Mouse (Mus musculus) megakaryocyte, embryonic 14.5 days (primary cell): ENCODE results near the gene Gorab. TPM values are rescaled to one million over a fixed set of nuclear protein-coding genes. Genes with fewer than 3 reads are reported as not detected.

ENCODE experiments used
- H3K27me3 ChIP-seq: replicated peaks from 2 replicates; pipeline ENCODE3; 2012; ENCODE audit warnings: inconsistent platforms
- H3K36me3 ChIP-seq: replicated peaks from 2 replicates; pipeline ENCODE3; 2012; ENCODE audit warnings: low read length, inconsistent platforms, mixed read lengths
- H3K4me1 ChIP-seq: 2 replicates; pipeline ENCODE4 v1.6.1; 2012; ENCODE audit warnings: inconsistent platforms
- H3K4me3 ChIP-seq: replicated peaks from 2 replicates; pipeline ENCODE3; 2012; ENCODE audit warnings: moderate library complexity, mild to moderate bottlenecking, inconsistent platforms
- H3K9me3 ChIP-seq: 2 replicates; pipeline ENCODE4 v1.6.1; 2012; ENCODE audit warnings: inconsistent platforms
- FLI1 ChIP-seq: IDR thresholded peaks from 2 replicates; pipeline ENCODE4 v1.6.1; 2012; ENCODE audit warnings: low read length, inconsistent platforms, mixed read lengths
- GATA1 ChIP-seq: IDR thresholded peaks from 3 replicates; pipeline ENCODE4 v1.6.1; 2012; ENCODE audit warnings: mixed read lengths, low read length, inconsistent platforms, borderline replicate concordance
- polyA plus RNA-seq: library from polyadenylated mRNA; stranded (reverse); fragments of >175 nt; gene quantifications from 2 replicates; pipeline ENCODE4 v1.2.3, GENCODE M21; 2012; ENCODE audit warnings: low replicate concordance; ENCODE audit not compliant: insufficient read depth

The Gorab gene
- polyA plus RNA-seq, 1 experiment, result 0.26 TPM

DNA sequence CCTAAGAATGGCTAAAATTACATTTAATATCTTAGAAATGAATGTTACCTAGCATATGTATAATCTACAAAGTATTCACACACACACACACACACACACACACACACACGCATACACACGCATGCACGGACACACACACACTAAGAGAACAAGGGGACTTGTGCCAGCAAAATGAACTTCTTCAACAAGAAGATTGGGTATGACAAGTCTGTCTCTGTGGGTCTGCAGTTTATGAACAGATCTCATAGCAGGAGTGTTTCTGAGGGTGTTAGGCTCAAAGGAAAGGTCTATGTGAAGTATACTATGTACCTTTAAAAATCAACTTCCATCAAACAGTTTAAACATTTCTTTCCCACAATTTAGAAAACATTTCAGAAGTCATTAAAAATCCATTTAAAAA is 43.9 kb downstream of the Gorab start:
- no peaks in the 10 kb centered on the region for H3K36me3 ChIP-seq
- H3K9me3 ChIP-seq, result no peaks in the 10 kb centered on the region
- peaks cover 2% of the 10 kb centered on the region for H3K27me3 ChIP-seq
- no peak for TF ChIP-seq FLI1
- no peak for TF ChIP-seq GATA1
- H3K4me1 ChIP-seq, result 0 out of 2 replicates have a peak, but pooled peaks cover 3% of the 10 kb centered on the region
- no peak overlapping the region for H3K4me3 ChIP-seq

DNA sequence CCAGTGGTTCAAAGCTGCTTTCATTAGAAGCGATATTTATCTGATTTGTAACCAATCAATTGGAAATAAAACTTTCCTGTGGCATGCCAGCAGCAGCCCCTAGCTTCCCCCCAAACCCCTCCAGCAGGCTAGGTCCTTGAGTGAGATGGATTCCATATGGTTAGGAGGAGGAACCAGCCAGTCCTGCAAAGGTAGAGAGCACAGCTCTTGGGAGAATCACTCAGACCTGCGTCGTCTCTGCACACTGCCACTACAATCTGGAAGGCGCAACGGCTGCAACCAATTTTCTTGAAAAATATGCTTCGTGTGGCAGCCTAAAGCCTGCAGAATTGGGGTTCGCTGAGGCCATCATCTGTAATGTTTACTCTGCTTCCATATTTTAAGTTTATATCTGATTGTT is 45.3 kb downstream of the Gorab start:
- Histone ChIP-seq H3K4me1 (0 out of 2 replicates have a peak, but pooled peaks cover 3% of the 10 kb centered on the region), H3K9me3 (no peaks in the 10 kb centered on the region), H3K36me3 (no peaks in the 10 kb centered on the region), H3K27me3 (peaks cover 2% of the 10 kb centered on the region), H3K4me3 (no peak overlapping the region)
- TF ChIP-seq FLI1 (no peak), GATA1 (no peak)

DNA sequence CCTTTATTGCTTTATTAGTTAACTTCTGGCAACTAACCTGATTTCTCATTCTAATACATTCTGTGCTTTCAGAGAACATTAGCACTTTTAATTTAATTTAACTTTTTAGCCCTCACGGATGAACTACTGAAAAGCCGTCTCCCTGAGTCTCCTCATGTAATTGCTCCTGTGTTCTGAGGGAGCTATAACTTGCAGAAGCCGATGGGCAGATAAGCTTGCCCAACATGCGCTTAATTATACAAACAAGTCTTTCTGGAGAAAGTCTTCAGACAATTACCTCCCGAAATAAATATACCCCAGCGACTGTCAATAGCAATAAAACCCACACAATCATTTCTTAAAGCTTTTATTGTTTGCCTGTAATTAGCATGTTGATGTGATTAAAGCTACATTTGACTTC is 45.7 kb downstream of the Gorab start:
- H3K4me3 ChIP-seq, result no peak overlapping the region
- H3K27me3 ChIP-seq, result peaks cover 2% of the 10 kb centered on the region
- H3K4me1 ChIP-seq, result 0 out of 2 replicates have a peak, but pooled peaks cover 3% of the 10 kb centered on the region
- no peaks in the 10 kb centered on the region for H3K36me3 ChIP-seq
- TF ChIP-seq FLI1 (no peak), GATA1 (no peak)
- no peaks in the 10 kb centered on the region for H3K9me3 ChIP-seq

DNA sequence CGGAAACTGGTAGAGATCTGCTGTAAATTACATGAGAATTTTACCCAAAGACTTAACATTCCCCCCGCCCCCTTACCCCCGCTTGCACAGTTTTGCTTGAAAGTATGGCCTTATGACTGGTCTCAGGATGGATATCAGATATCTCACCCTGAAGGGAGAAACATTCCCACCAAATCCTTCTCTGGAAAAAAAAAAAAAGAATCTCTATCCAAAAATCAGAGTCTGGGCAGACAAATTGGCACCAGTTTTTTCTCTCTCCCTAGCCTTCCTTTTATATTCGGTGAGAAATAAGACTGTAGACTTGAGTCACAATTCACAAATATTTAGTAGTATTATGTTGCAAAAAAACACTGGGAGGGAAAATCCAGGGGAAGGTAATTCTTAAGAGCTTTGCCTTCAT is 47.3 kb downstream of the Gorab start:
- Histone ChIP-seq H3K4me3 (no peak overlapping the region), H3K36me3 (no peaks in the 10 kb centered on the region), H3K4me1 (no peaks in the 10 kb centered on the region), H3K27me3 (peaks cover 2% of the 10 kb centered on the region), H3K9me3 (no peaks in the 10 kb centered on the region)
- TF ChIP-seq GATA1 (no peak), FLI1 (no peak)

DNA sequence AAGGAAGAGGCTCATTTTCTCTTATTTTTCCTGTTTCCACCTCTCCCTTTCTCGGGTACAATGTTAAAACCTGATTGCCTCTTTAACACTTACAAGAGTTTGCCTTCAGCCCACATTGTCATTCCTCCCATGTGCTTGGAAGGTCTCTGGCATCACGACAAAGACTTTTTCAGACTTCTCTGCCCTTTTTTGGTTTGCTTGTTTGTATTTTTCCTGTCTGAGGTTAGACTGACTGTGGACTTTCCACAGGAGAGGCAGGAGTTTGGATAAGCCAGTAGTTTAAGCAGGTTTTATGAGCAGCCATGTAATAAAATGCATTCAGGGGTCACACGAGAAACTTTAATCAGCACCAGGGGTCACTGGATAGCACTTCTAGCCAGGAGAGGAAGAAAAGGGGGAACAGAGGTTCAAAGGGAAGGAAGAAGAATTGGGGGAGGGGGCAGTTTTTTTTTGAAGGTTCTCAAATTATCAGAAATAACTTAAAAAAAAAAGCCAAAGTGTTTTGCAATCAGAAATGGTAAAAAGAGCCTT is 47.8 kb downstream of the Gorab start:
- H3K27me3 ChIP-seq, result peaks cover 2% of the 10 kb centered on the region
- H3K36me3 ChIP-seq, result no peaks in the 10 kb centered on the region
- H3K4me1 ChIP-seq, result no peaks in the 10 kb centered on the region
- no peak overlapping the region for H3K4me3 ChIP-seq
- H3K9me3 ChIP-seq, result no peaks in the 10 kb centered on the region
- no peak for TF ChIP-seq FLI1
- TF ChIP-seq GATA1, result no peak

DNA sequence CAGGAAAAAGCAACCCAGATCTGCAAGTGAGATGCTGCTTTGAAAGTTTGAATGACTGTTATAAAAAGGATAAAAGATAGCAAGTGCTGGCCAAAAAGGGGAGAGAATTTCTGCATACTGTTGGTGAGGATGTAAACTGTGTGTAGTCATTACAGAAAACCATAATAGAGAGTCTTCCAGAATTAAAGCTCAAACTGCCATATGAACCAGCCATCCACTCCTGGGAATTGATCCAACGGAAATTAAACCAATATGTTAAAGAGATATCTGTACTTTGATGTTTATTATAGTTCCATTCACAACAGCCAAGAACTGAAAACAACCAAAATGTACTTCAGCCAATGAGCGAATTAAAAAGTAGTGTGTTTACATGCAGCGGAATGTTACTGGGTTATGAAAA is 52.5 kb downstream of the Gorab start:
- Histone ChIP-seq H3K27me3 (no peaks in the 10 kb centered on the region), H3K4me1 (no peaks in the 10 kb centered on the region), H3K36me3 (no peaks in the 10 kb centered on the region), H3K9me3 (no peaks in the 10 kb centered on the region), H3K4me3 (no peak overlapping the region)
- TF ChIP-seq FLI1 (no peak), GATA1 (no peak)

DNA sequence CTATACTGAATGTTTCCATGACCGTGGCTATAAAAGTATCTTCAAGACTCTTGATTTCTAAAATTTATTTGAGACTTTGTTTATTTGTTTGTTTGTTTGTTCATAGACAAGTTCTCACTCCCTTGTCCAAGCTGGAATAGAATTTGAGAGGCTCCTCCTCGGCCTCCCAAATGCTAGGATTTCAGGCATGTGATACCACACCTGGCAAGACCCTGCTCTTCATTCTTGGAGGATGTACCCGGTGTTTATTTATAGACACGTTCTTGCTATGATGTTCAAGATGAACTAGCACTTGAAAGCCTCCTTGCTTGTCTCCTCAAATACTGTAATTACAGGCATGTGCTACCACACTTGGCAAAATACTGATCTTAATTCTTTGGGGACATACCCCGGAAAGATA is 57.9 kb downstream of the Gorab start:
- H3K4me1 ChIP-seq, result no peaks in the 10 kb centered on the region
- H3K9me3 ChIP-seq, result 0 out of 2 replicates have a peak, but pooled peaks cover 3% of the 10 kb centered on the region
- TF ChIP-seq FLI1 (no peak), GATA1 (no peak)
- H3K27me3 ChIP-seq, result no peaks in the 10 kb centered on the region
- H3K36me3 ChIP-seq, result no peaks in the 10 kb centered on the region
- no peak overlapping the region for H3K4me3 ChIP-seq

DNA sequence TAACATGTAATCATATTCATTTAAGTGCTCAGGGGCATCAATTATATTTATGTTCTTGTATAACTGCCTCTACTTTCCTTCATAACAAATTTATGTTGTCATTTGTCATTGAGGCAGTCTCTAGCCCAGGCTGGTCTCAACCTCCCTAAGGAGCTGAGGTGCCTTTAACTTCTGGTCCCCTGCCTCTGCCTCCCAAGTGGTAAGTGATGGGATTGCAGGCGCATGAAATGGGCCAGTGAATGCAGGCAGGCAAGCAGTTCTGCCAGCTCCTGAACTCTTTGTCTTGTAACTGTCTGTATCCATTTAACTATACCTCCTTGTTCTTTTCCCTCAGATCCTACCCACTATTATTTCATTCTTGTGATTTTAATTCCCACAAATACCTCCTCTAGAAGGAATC is 58.5 kb downstream of the Gorab start:
- H3K9me3 ChIP-seq, result 0 out of 2 replicates have a peak, but pooled peaks cover 3% of the 10 kb centered on the region
- H3K27me3 ChIP-seq, result no peaks in the 10 kb centered on the region
- TF ChIP-seq FLI1 (no peak), GATA1 (no peak)
- H3K4me3 ChIP-seq, result no peak overlapping the region
- H3K4me1 ChIP-seq, result no peaks in the 10 kb centered on the region
- no peaks in the 10 kb centered on the region for H3K36me3 ChIP-seq

DNA sequence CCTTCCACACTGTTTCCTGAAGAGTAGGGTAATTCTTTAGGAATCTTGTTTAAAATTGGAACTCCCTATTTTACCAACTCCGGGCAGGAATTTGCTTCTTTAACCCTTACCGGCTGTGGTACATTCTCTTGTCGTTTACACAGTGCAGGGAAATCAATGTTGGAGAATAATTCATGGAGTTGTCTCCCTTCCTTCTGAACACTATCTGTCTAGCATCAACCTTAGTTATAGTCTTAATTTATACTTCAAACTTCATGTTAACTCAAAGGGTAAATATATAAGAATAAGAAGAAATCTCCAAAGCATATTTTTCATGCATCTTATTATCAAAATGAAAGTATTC is 64.3 kb downstream of the Gorab start:
- H3K9me3 ChIP-seq, result 0 out of 2 replicates have a peak, but pooled peaks cover 3% of the 10 kb centered on the region
- H3K27me3 ChIP-seq, result no peaks in the 10 kb centered on the region
- H3K4me3 ChIP-seq, result no peak overlapping the region
- TF ChIP-seq GATA1, result no peak
- TF ChIP-seq FLI1, result no peak
- no peaks in the 10 kb centered on the region for H3K36me3 ChIP-seq
- no peaks in the 10 kb centered on the region for H3K4me1 ChIP-seq

DNA sequence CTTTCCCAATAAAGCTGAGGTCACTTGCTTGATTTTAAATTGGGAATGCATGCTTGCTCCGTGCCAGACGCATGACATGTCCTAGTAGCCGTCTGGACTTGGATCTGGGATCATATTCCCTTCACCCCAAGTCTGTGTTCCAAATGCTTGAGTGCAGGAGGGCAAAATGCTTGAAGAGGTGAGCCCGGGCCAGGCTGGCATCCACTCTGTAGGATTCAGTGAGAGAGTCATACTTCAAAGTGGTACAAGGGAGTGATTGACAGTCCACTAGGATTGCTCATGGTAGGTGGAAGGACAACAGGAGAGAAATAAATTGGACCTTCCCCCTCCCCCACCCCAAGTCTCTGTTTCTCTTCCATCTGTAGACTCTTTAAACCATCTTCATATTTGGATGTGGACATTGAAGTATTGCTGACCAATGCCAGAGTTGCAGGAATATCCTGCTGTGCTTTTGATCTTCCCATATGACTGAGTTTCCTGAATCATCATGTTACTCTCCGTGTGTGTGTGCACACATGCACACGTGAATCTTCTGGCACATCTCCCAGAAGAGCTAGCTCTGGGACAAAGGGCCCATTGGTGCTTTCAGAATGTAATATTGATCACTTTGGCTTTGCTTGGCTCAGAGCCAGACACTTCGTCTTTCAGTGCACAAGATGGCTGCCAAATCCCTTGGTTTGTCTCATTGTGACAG is 64.8 kb downstream of the Gorab start:
- Histone ChIP-seq H3K27me3 (no peaks in the 10 kb centered on the region), H3K4me3 (no peak overlapping the region), H3K36me3 (no peaks in the 10 kb centered on the region), H3K9me3 (0 out of 2 replicates have a peak, but pooled peaks cover 3% of the 10 kb centered on the region), H3K4me1 (no peaks in the 10 kb centered on the region)
- TF ChIP-seq FLI1, result no peak
- TF ChIP-seq GATA1, result no peak

DNA sequence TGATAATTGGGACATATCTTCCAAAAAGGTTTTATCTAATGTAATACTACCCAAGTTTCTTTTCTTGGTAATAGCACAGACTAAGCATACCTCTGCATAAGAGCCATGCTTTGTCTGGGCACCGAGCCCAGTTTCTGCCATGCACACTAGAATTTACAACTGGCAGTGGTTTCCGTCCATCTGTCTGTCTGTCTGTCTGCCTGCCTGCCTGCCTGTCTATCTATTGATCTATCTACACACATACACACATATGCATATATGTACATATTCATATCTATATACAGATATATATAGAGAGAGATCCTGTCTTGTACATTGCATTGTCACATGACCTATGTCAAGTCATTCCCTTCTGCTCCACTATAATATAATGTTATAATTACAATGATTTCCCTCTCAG is 65.6 kb downstream of the Gorab start:
- TF ChIP-seq FLI1 (no peak), GATA1 (no peak)

More for the DNA sequence above, 65.6 kb downstream of the Gorab start:
- Histone ChIP-seq H3K27me3 (no peaks in the 10 kb centered on the region), H3K4me1 (no peaks in the 10 kb centered on the region), H3K36me3 (no peaks in the 10 kb centered on the region), H3K4me3 (no peak overlapping the region), H3K9me3 (0 out of 2 replicates have a peak, but pooled peaks cover 2% of the 10 kb centered on the region)

Other genes with a start within 250 kb of the Gorab start
- gene Prrx1, start 90.0 kb downstream of the Gorab start, polyA plus RNA-seq, result not detected in 2 replicates